Mouse (Mus musculus): ENCODE measurements around the gene Hnrnpf. TPM values are rescaled to one million over a fixed set of nuclear protein-coding genes. Genes with fewer than 3 reads are reported as not detected.

Hnrnpf gene
- polyA plus RNA-seq, 1 experiment from 2014 or later, result 313 TPM

- Histone ChIP-seq H3K9me3 (no peaks in the 10 kb centered on the region), H3K4me3 (no peak overlapping the region), H3K27me3 (no peaks in the 10 kb centered on the region), H3K9ac (no peak overlapping the region), H3K27ac (no peak overlapping the region), H3K4me1 (replicated peaks) (no peaks in the 10 kb centered on the region), H3K36me3 (peaks cover 27% of the 10 kb centered on the region), H3K4me2 (no peak overlapping the region)
- no peak for ATAC-seq (ENCODE audit: low FRiP score)
- WGBS, result 55% methylated on average over 11 of the region's 11 CpGs
Observed at GRCm38 (mm10) chr6:117932325-117933051, 32.4 kb downstream of the Hnrnpf start.

GRCm38 (mm10) chr6:117934301-117934700, 34.2 kb downstream of the Hnrnpf start:
- no peaks in the 10 kb centered on the region for H3K27me3 ChIP-seq
- no peak overlapping the region for H3K4me2 ChIP-seq
- H3K4me1 ChIP-seq (replicated peaks), result no peaks in the 10 kb centered on the region
- WGBS, result 93% methylated on average over 6 of the region's 6 CpGs
- no peak overlapping the region for H3K9ac ChIP-seq
- H3K36me3 ChIP-seq, result peaks cover 9% of the 10 kb centered on the region
- H3K27ac ChIP-seq, result no peak overlapping the region
- H3K4me3 ChIP-seq, result no peak overlapping the region
- ATAC-seq (ENCODE audit: low FRiP score), result no peak
- H3K9me3 ChIP-seq, result no peaks in the 10 kb centered on the region

GRCm38 (mm10) chr6:117935681-117936612, 35.8 kb downstream of the Hnrnpf start:
- Histone ChIP-seq H3K27me3 (no peaks in the 10 kb centered on the region), H3K4me3 (no peak overlapping the region), H3K4me2 (no peak overlapping the region), H3K27ac (no peak overlapping the region), H3K36me3 (no peaks in the 10 kb centered on the region), H3K9me3 (no peaks in the 10 kb centered on the region), H3K4me1 (replicated peaks) (no peaks in the 10 kb centered on the region), H3K9ac (no peak overlapping the region)
- no peak for ATAC-seq (ENCODE audit: low FRiP score)
- WGBS, result 95% methylated on average over 14 of the region's 14 CpGs

GRCm38 (mm10) chr6:117937222-117937932, 37.3 kb downstream of the Hnrnpf start, which contains the start of gene Fxyd4:
Fxyd4 (minus strand) TSS chr6:117937692.
- no peak for ATAC-seq (ENCODE audit: low FRiP score)
- Histone ChIP-seq H3K4me1 (replicated peaks) (no peaks in the 10 kb centered on the region), H3K36me3 (no peaks in the 10 kb centered on the region), H3K4me3 (no peak within 1 kb of the TSS), H3K9me3 (no peaks in the 10 kb centered on the region), H3K9ac (no peak within 1 kb of the TSS), H3K27ac (no peak within 1 kb of the TSS), H3K27me3 (no peaks in the 10 kb centered on the region), H3K4me2 (no peak within 1 kb of the TSS)
- 79% methylated on average over 10 of the region's 10 CpGs for WGBS

- Histone ChIP-seq H3K27me3 (no peaks in the 10 kb centered on the region), H3K4me3 (no peak overlapping the region), H3K4me1 (replicated peaks) (no peaks in the 10 kb centered on the region), H3K27ac (no peak overlapping the region), H3K9ac (no peak overlapping the region), H3K36me3 (no peaks in the 10 kb centered on the region), H3K4me2 (no peak overlapping the region), H3K9me3 (no peaks in the 10 kb centered on the region)
- 85% methylated on average over 10 of the region's 10 CpGs for WGBS
- ATAC-seq (ENCODE audit: low FRiP score), result no peak
Observed at GRCm38 (mm10) chr6:117938951-117939350, 38.8 kb downstream of the Hnrnpf start.

- H3K4me3 ChIP-seq, result no peak overlapping the region
- no peak for ATAC-seq (ENCODE audit: low FRiP score)
- H3K9me3 ChIP-seq, result no peaks in the 10 kb centered on the region
- H3K27ac ChIP-seq, result no peak overlapping the region
- H3K27me3 ChIP-seq, result no peaks in the 10 kb centered on the region
- no peak overlapping the region for H3K9ac ChIP-seq
- H3K36me3 ChIP-seq, result no peaks in the 10 kb centered on the region
- H3K4me1 ChIP-seq (replicated peaks), result no peaks in the 10 kb centered on the region
- H3K4me2 ChIP-seq, result no peak overlapping the region
- WGBS, result 83% methylated on average over 10 of the region's 10 CpGs
Observed at GRCm38 (mm10) chr6:117942769-117943168, 42.6 kb downstream of the Hnrnpf start.

- no peaks in the 10 kb centered on the region for H3K9me3 ChIP-seq
- WGBS, result 87% methylated on average over 2 of the region's 2 CpGs
- H3K27ac ChIP-seq, result no peak overlapping the region
- H3K4me2 ChIP-seq, result no peak overlapping the region
- H3K9ac ChIP-seq, result no peak overlapping the region
- H3K27me3 ChIP-seq, result no peaks in the 10 kb centered on the region
- H3K36me3 ChIP-seq, result no peaks in the 10 kb centered on the region
- no peaks in the 10 kb centered on the region for H3K4me1 ChIP-seq (replicated peaks)
- ATAC-seq (ENCODE audit: low FRiP score), result no peak
- H3K4me3 ChIP-seq, result no peak overlapping the region
Observed at GRCm38 (mm10) chr6:117943899-117944298, 43.8 kb downstream of the Hnrnpf start.

- Histone ChIP-seq H3K27ac (no peak overlapping the region), H3K36me3 (no peaks in the 10 kb centered on the region), H3K4me2 (no peak overlapping the region), H3K9ac (no peak overlapping the region), H3K4me3 (no peak overlapping the region), H3K9me3 (no peaks in the 10 kb centered on the region), H3K4me1 (replicated peaks) (peaks cover 4% of the 10 kb centered on the region; the same call in 1 of the 2 replicates), H3K27me3 (no peaks in the 10 kb centered on the region)
- WGBS, result 86% methylated on average over 4 of the region's 4 CpGs
- no peak for ATAC-seq (ENCODE audit: low FRiP score)
Observed at GRCm38 (mm10) chr6:117952330-117952729, 52.2 kb downstream of the Hnrnpf start.

- H3K27ac ChIP-seq, result no peak overlapping the region
- H3K4me3 ChIP-seq, result no peak overlapping the region
- H3K9me3 ChIP-seq, result no peaks in the 10 kb centered on the region
- no peak overlapping the region for H3K4me2 ChIP-seq
- H3K9ac ChIP-seq, result no peak overlapping the region
- WGBS, result 76% methylated on average over 6 of the region's 6 CpGs
- H3K4me1 ChIP-seq (replicated peaks), result peaks cover 4% of the 10 kb centered on the region; the same call in 1 of the 2 replicates
- no peaks in the 10 kb centered on the region for H3K36me3 ChIP-seq
- H3K27me3 ChIP-seq, result no peaks in the 10 kb centered on the region
- ATAC-seq (ENCODE audit: low FRiP score), result no peak
Observed at GRCm38 (mm10) chr6:117956161-117956560, 56.0 kb downstream of the Hnrnpf start.

- Histone ChIP-seq H3K27ac (no peak overlapping the region), H3K9ac (no peak overlapping the region), H3K4me1 (replicated peaks) (peaks cover 4% of the 10 kb centered on the region; the same call in 1 of the 2 replicates), H3K9me3 (no peaks in the 10 kb centered on the region), H3K4me3 (no peak overlapping the region), H3K27me3 (no peaks in the 10 kb centered on the region), H3K4me2 (no peak overlapping the region), H3K36me3 (no peaks in the 10 kb centered on the region)
- ATAC-seq (ENCODE audit: low FRiP score), result no peak
- WGBS, result 25% methylated on average over 14 of the region's 14 CpGs
Observed at GRCm38 (mm10) chr6:117956851-117957501, 56.9 kb downstream of the Hnrnpf start.

- H3K36me3 ChIP-seq, result no peaks in the 10 kb centered on the region
- no peak overlapping the region for H3K27ac ChIP-seq
- no peak overlapping the region for H3K9ac ChIP-seq
- 82% methylated on average over 3 of the region's 3 CpGs for WGBS
- H3K9me3 ChIP-seq, result no peaks in the 10 kb centered on the region
- H3K4me2 ChIP-seq, result no peak overlapping the region
- H3K27me3 ChIP-seq, result no peaks in the 10 kb centered on the region
- H3K4me1 ChIP-seq (replicated peaks), result no peaks in the 10 kb centered on the region
- no peak for ATAC-seq (ENCODE audit: low FRiP score)
- H3K4me3 ChIP-seq, result no peak overlapping the region
Observed at GRCm38 (mm10) chr6:117963201-117963600, 63.1 kb downstream of the Hnrnpf start.

- H3K9ac ChIP-seq, result no peak overlapping the region
- no peak overlapping the region for H3K4me3 ChIP-seq
- H3K9me3 ChIP-seq, result no peaks in the 10 kb centered on the region
- H3K27ac ChIP-seq, result no peak overlapping the region
- H3K27me3 ChIP-seq, result no peaks in the 10 kb centered on the region
- no peaks in the 10 kb centered on the region for H3K4me1 ChIP-seq (replicated peaks)
- H3K36me3 ChIP-seq, result no peaks in the 10 kb centered on the region
- ATAC-seq (ENCODE audit: low FRiP score), result no peak
- 63% methylated on average over 9 of the region's 9 CpGs for whole genome bisulfite sequencing
- no peak overlapping the region for H3K4me2 ChIP-seq
Observed at GRCm38 (mm10) chr6:117966729-117967128, 66.6 kb downstream of the Hnrnpf start.
